Mouse (Mus musculus): ENCODE results near the gene Dock9.

GRCm38 (mm10) chr14:121693991-121694594 lies 103.5 kb downstream of the Dock9 start:
- peak; percentile 83 for TF ChIP-seq ELF1 (IDR thresholded peaks at IDR 0.05; ENCODE audit: low read depth, low read length)
- TF ChIP-seq MAX (IDR thresholded peaks at IDR 0.05; ENCODE audit: low read length): no peak
- TF ChIP-seq BHLHE40 (IDR thresholded peaks at IDR 0.05; ENCODE audit: low read depth, low read length): peak; percentile 64
- no peak for TF ChIP-seq ZC3H11A (IDR thresholded peaks at IDR 0.05; ENCODE audit: low read depth, low read length)
- peak; percentile 47 for TF ChIP-seq POLR2A (IDR thresholded peaks at IDR 0.05; ENCODE audit: low read depth, low read length)
- no peak for TF ChIP-seq CTCF (conservative IDR thresholded peaks at IDR 0.05 in 1 of 2, IDR thresholded peaks at IDR 0.05 in 1 of 2; ENCODE audit: low read depth in 2 of 2, low read length in 2 of 2)

Data from CH12.LX (cell line).